Mouse (Mus musculus) bone marrow macrophage, adult 2 months (primary cell): ENCODE data around the gene Crebrf.

Source experiments
- CTCF ChIP-seq: IDR thresholded peaks from 2 replicates; pipeline ENCODE4 v1.5.1; 2012; ENCODE audit warnings: low read depth, mild to moderate bottlenecking, low read length, moderate library complexity
- POLR2A ChIP-seq: IDR thresholded peaks from 2 replicates; pipeline ENCODE4 v1.6.1; 2012; ENCODE audit warnings: mild to moderate bottlenecking, low read depth, low read length, borderline replicate concordance

- TF ChIP-seq POLR2A (no peak), CTCF (no peak)
Observed at GRCm38 (mm10) chr17:26786586-26786985, 71.1 kb downstream of the Crebrf start.
